Mouse (Mus musculus) forebrain, postnatal 0 days (tissue): ENCODE measurements around the gene Snrpc. TPM values are rescaled to one million over a fixed set of nuclear protein-coding genes. Genes with fewer than 3 reads are reported as not detected.

Experiments
- ATAC-seq: fragments of 200-750 bp; cut with Nextera tagmentation; 2 replicates; pipeline ENCODE4 v1.8.0; 2017; ENCODE audit warnings: mild to moderate bottlenecking, moderate library complexity
- DNase-seq: peaks from one replicate; pipeline ENCODE4 v3.0.0-alpha.2; 2015
- H3K27ac ChIP-seq: fragments of 300-500 bp; sonication (generic); 2 replicates; pipeline ENCODE4 v1.5.1; 2014; ENCODE audit warnings: low read depth, mild to moderate bottlenecking, antibody characterized with exemption, low read length, moderate library complexity, mixed read lengths
- H3K27me3 ChIP-seq: fragments of 300-500 bp; sonication (generic); 2 replicates; pipeline ENCODE4 v1.6.1; 2014; ENCODE audit warnings: mild to moderate bottlenecking, low read length, mixed read lengths; ENCODE audit not compliant: insufficient read depth
- H3K36me3 ChIP-seq: fragments of 300-500 bp; sonication (generic); 2 replicates; pipeline ENCODE4 v1.6.1; 2014; ENCODE audit warnings: mild to moderate bottlenecking, moderate library complexity; ENCODE audit not compliant: insufficient read depth
- H3K4me1 ChIP-seq: fragments of 300-500 bp; sonication (generic); 2 replicates; pipeline ENCODE4 v1.6.1; 2014; ENCODE audit warnings: antibody characterized with exemption; ENCODE audit not compliant: insufficient read depth
- H3K4me2 ChIP-seq: fragments of 300-500 bp; sonication (generic); 2 replicates; pipeline ENCODE4 v1.6.1; 2014; ENCODE audit warnings: low read depth, mild to moderate bottlenecking, moderate library complexity
- H3K4me3 ChIP-seq: fragments of 300-500 bp; sonication (generic); 2 replicates; pipeline ENCODE4 v1.5.1; 2014; ENCODE audit warnings: low read depth, low read length, mixed read lengths
- H3K9ac ChIP-seq: fragments of 300-500 bp; sonication (generic); 2 replicates; pipeline ENCODE4 v1.6.1; 2014; ENCODE audit warnings: mild to moderate bottlenecking
- H3K9me3 ChIP-seq: fragments of 300-500 bp; sonication (generic); 2 replicates; pipeline ENCODE4 v1.6.1; 2016; ENCODE audit warnings: low read length
- CTCF ChIP-seq: sonication (generic); IDR thresholded peaks from 2 replicates; pipeline ENCODE4 v1.5.1; 2016; ENCODE audit warnings: antibody characterized with exemption, control low read depth, low read depth
- WGBS: fragments of 180-500 bp; shearing (Covaris S2); extraction: QIAGEN DNeasy Blood & Tissue Kit; methylation state at CpG from one replicate; pipeline ENCODE4 v1.1.7; 2014; 5-methylcytosine and 5-hydroxymethylcytosine counted together
- polyA plus RNA-seq: library from polyadenylated mRNA; unstranded; fragments of >200 nt; fragmentation: Nextera tagmentation; extraction: Ambion mirVana; gene quantifications from 2 replicates; pipeline ENCODE4 v1.2.1, GENCODE M21; 2015
- total RNA-seq: library from RNA; depleted of rRNA; stranded (reverse); fragments of >200 nt; gene quantifications from 2 replicates; pipeline ENCODE4 v1.2.3, GENCODE M21; 2014

Gene Snrpc
- total and polyA plus RNA-seq, 2 experiments from 2014 or later: 137 to 259 TPM

DNA sequence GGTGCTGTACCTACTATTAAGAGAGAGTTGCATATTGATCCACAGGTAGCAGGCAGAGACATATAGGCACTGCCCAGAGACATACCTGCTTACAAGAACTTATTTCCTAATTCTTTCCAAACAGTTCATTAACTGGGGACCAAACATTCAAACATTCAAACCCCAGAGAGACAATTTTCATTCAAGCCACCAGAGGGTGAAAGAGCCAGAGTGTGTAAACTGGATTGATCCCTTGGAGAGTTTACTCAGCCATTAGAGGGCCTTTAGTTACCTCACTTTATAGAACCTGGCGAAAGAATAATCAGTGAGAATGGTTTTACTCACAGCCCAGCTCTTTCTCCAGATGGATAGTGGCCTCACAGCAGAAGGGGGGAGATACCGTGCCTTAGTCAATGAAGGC is 27.5 kb downstream of the Snrpc start:
- Histone ChIP-seq H3K27ac (no peak overlapping the region), H3K36me3 (no peaks in the 10 kb centered on the region), H3K9me3 (no peaks in the 10 kb centered on the region), H3K4me1 (no peaks in the 10 kb centered on the region), H3K4me2 (no peak overlapping the region), H3K4me3 (no peak overlapping the region), H3K27me3 (no peaks in the 10 kb centered on the region), H3K9ac (no peak overlapping the region)
- WGBS: 77% methylated on average over 2 of the region's 2 CpGs
- TF ChIP-seq CTCF: peak; percentile 35
- no peak for ATAC-seq
- no peak for DNase-seq

DNA sequence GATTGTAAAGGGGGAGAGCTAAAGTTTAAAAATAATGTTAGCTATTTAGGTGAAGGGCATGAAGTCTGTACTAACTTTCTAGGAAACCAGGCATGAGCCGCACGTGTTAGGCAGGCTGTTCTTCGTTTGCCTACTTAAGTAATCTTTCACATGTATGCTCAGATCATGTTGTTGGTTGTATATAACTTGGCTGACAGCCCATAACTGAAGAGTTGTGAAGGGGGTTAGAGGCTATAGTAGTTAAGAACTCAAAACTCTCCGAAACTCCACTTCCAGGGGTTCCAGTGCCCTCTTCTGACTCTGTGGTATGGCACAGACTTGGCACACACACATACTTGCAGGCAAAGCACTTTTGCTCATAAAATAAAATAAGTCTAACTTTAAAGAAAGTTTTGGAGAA is 28.8 kb downstream of the Snrpc start:
- Histone ChIP-seq H3K27me3 (no peaks in the 10 kb centered on the region), H3K27ac (no peak overlapping the region), H3K4me1 (no peaks in the 10 kb centered on the region), H3K9ac (no peak overlapping the region), H3K4me2 (no peak overlapping the region), H3K9me3 (no peaks in the 10 kb centered on the region), H3K36me3 (no peaks in the 10 kb centered on the region), H3K4me3 (no peak overlapping the region)
- no peak for ATAC-seq
- 86% methylated on average over 4 of the region's 4 CpGs for WGBS
- DNase-seq: no peak
- TF ChIP-seq CTCF: no peak

DNA sequence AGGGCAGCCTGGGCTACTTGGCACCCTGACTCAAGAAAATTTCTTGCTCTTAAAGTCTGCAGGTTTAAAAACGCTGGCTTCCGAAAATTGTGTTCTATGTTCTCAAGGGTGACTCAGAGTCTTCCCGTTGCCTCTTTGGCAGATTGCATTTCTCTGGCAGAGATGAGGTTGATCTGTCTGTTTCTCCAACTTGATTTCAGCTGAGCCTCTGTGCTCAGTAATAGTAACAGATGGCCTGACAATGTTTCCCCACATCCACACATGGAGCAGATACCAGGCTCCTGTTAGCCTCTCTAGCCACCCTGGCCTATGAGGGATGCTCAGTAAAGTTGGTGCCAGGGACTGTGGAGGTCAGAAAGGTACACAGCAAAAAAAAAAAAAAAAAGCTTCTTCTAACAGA is 33.9 kb downstream of the Snrpc start:
- no peak for TF ChIP-seq CTCF
- Histone ChIP-seq H3K4me3 (no peak overlapping the region), H3K4me2 (no peak overlapping the region), H3K4me1 (no peaks in the 10 kb centered on the region), H3K36me3 (no peaks in the 10 kb centered on the region), H3K9ac (no peak overlapping the region), H3K27me3 (no peaks in the 10 kb centered on the region), H3K27ac (no peak overlapping the region), H3K9me3 (no peaks in the 10 kb centered on the region)
- 51% methylated on average over 3 of the region's 3 CpGs for WGBS
- peak; percentile 73 for ATAC-seq
- DNase-seq: peak; percentile 65

DNA sequence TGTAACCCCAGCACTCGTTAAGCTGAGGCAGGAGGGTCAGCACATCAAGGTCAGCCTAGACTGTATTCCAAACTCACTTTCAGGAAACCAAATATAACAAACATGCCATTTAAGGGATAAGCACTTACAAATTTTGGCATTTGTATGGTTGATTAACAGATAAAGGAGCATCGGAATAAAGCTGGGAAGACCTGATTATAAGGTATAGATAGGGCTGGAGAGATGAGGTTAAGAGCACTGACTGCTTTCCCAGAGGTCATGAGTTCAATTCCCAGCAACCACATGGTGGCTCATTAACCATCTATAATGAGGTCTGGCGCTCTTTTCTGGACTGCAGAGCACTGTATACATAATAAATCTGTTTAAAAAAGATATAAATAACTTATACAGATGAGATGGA is 35.6 kb downstream of the Snrpc start:
- Histone ChIP-seq H3K27me3 (no peaks in the 10 kb centered on the region), H3K4me2 (no peak overlapping the region), H3K27ac (no peak overlapping the region), H3K4me3 (no peak overlapping the region), H3K9ac (no peak overlapping the region), H3K9me3 (no peaks in the 10 kb centered on the region), H3K36me3 (no peaks in the 10 kb centered on the region), H3K4me1 (no peaks in the 10 kb centered on the region)
- ATAC-seq: no peak
- 74% methylated on average over 3 of the region's 3 CpGs for WGBS
- DNase-seq: no peak
- TF ChIP-seq CTCF: no peak

DNA sequence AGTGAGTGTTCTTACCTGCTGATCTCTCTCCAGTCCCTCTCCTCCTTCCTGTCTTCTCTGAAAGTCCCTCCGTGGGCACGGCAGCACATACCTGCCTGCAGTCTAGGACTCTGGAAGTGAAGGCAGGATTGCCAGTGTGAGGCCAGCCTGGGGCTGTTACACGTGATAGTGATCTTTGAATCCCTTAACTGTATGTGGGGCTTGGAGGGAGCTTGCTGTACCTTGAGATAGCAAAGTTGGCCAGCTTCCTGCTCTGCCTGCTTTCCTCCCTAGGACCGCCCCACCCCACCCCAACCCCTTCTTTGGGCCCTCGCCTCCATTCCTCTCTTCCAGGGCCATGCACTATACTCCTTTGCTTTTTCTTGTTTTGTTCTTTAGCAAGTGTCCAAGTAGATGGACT is 36.6 kb downstream of the Snrpc start:
- Histone ChIP-seq H3K4me2 (no peak overlapping the region), H3K27me3 (no peaks in the 10 kb centered on the region), H3K9me3 (no peaks in the 10 kb centered on the region), H3K4me1 (no peaks in the 10 kb centered on the region), H3K4me3 (no peak overlapping the region), H3K9ac (no peak overlapping the region), H3K27ac (no peak overlapping the region), H3K36me3 (no peaks in the 10 kb centered on the region; the same call in 1 of the 2 replicates)
- no peak for TF ChIP-seq CTCF
- no peak for ATAC-seq
- WGBS: 77% methylated on average over 5 of the region's 5 CpGs
- DNase-seq: no peak

DNA sequence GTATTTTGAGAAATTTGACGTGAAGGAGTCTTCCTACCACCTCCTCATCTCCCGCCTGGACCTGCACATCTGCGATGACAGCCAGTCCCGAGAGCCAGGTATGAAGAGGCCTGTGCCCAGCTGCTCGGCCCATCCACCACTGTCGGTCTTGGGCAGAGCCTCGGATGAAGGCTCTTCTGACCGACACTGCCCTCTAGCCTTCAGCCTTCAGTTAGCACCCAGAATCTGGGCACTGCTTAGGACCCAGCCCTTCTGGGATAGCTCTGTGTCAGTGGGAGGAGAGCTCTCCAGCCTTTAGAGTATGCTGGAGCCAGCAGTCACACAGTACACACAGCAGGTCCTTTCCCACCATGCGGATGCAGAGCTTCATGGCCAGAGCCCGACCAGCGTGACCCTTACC is 43.6 kb downstream of the Snrpc start:
- H3K27ac ChIP-seq: no peak overlapping the region
- no peak overlapping the region for H3K4me3 ChIP-seq
- no peaks in the 10 kb centered on the region for H3K4me1 ChIP-seq
- peak; percentile 11 for DNase-seq
- H3K27me3 ChIP-seq: no peaks in the 10 kb centered on the region
- H3K4me2 ChIP-seq: no peak overlapping the region
- peaks cover 48% of the 10 kb centered on the region for H3K36me3 ChIP-seq
- no peaks in the 10 kb centered on the region for H3K9me3 ChIP-seq
- no peak for ATAC-seq
- no peak overlapping the region for H3K9ac ChIP-seq
- peak; percentile 39 for TF ChIP-seq CTCF
- WGBS: 67% methylated on average over 11 of the region's 11 CpGs

DNA sequence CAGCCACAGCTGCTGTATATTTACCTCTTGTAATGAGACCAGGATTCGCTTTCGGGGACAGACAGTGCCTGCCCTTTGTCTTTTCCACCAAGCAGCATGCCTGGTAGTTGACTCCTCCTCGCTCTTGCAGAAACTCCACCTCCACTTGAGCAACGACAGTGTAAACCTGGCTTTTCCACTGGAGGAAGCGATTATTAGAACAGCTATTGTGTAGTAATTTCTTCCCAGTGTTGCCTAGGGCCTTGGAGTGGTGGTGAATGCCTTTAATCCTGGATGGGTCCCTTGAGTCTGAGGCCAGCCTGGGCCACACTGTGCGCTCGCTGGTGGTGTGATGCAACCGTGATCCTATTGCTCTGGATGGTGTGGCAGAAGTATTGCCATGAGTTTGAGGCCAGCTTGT is 45.2 kb downstream of the Snrpc start:
- no peak for DNase-seq
- ATAC-seq: no peak
- Histone ChIP-seq H3K36me3 (peaks cover 63% of the 10 kb centered on the region), H3K4me1 (no peaks in the 10 kb centered on the region), H3K4me3 (no peak overlapping the region), H3K27me3 (no peaks in the 10 kb centered on the region), H3K4me2 (no peak overlapping the region), H3K27ac (no peak overlapping the region), H3K9ac (no peak overlapping the region), H3K9me3 (no peaks in the 10 kb centered on the region)
- TF ChIP-seq CTCF: no peak
- WGBS: 90% methylated on average over 8 of the region's 8 CpGs

DNA sequence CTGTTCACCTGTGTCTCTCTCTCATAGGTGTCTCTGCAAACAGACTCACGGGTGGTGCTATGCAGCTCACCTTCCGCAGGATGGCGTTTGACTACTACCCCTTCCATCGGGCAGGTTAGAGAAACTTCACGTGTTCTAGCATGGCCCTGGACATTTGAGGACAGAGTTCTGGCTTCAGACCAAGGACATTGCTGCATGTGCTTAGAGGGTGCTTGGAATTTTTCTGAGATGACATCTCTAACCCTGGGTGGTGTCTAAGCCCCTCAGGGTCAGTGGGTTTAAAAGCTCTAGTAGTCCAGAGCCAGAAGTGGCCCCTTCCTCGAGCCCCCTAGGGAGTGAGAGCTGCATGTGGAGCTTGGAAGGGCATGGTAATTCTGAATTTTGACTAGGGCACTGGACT is 46.0 kb downstream of the Snrpc start:
- Histone ChIP-seq H3K4me3 (no peak overlapping the region), H3K9ac (no peak overlapping the region), H3K27ac (no peak overlapping the region), H3K27me3 (no peaks in the 10 kb centered on the region), H3K36me3 (peaks cover 65% of the 10 kb centered on the region), H3K4me1 (no peaks in the 10 kb centered on the region), H3K9me3 (no peaks in the 10 kb centered on the region), H3K4me2 (no peak overlapping the region)
- no peak for DNase-seq
- no peak for TF ChIP-seq CTCF
- WGBS: 93% methylated on average over 6 of the region's 6 CpGs
- no peak for ATAC-seq
